Mouse (Mus musculus) heart, adult 2 months (tissue): Measurements from ENCODE around the gene Gsta1. TPM values are rescaled to one million over a fixed set of nuclear protein-coding genes. Genes with fewer than 3 reads are reported as not detected.
"Not testable (repeated sequence)": the region's sequence is repeated elsewhere in the genome, so short reads cannot be mapped to it uniquely, and the experiment has no call there.

Experiments
- DNase-seq, 2 experiments: peaks; one replicate each; pipeline ENCODE4 v3.0.0; 2021
- H3K27ac ChIP-seq: fragments of 200-600 bp; 2 replicates; pipeline ENCODE4 v1.8.1; 2022
- H3K27me3 ChIP-seq: fragments of 200-500 bp; 2 replicates; pipeline ENCODE4 v1.6.1; 2012; ENCODE audit warnings: mild to moderate bottlenecking, low read length, inconsistent platforms, mixed read lengths; ENCODE audit not compliant: control insufficient read depth, insufficient read depth
- H3K36me3 ChIP-seq: fragments of 200-500 bp; 2 replicates; pipeline ENCODE4 v1.6.1; 2012; ENCODE audit warnings: low read length, inconsistent platforms; ENCODE audit not compliant: control insufficient read depth, insufficient read depth
- H3K4me1 ChIP-seq: fragments of 200-500 bp; 2 replicates; pipeline ENCODE4 v1.6.1; 2011; ENCODE audit warnings: low read length; ENCODE audit not compliant: control insufficient read depth, insufficient read depth
- H3K4me3 ChIP-seq: fragments of 200-600 bp; 2 replicates; pipeline ENCODE4 v1.8.1; 2022
- H3K79me2 ChIP-seq: fragments of 200-500 bp; replicated peaks from 2 replicates; pipeline ENCODE4 v1.6.1; 2012; ENCODE audit warnings: mild to moderate bottlenecking, inconsistent platforms, low read length, moderate library complexity, mixed read lengths; ENCODE audit not compliant: control insufficient read depth, insufficient read depth
- H3K9ac ChIP-seq: fragments of 200-500 bp; 2 replicates; pipeline ENCODE4 v1.6.1; 2012; ENCODE audit warnings: low read depth, mild to moderate bottlenecking, control low read depth, inconsistent platforms, low read length, mixed read lengths
- CTCF ChIP-seq: fragments of 200-600 bp; IDR thresholded peaks from 2 replicates; pipeline ENCODE4 v1.8.1; 2022; ENCODE audit warnings: antibody characterized with exemption, mild to moderate bottlenecking, moderate library complexity
- EP300 ChIP-seq: fragments of 200-500 bp; IDR thresholded peaks from 2 replicates; pipeline ENCODE4 v1.6.1; 2011; ENCODE audit warnings: low read depth, low read length, control low read depth; ENCODE audit not compliant: insufficient read depth
- POLR2A ChIP-seq: fragments of 200-500 bp; IDR thresholded peaks from 2 replicates; pipeline ENCODE4 v1.6.1; 2011; ENCODE audit warnings: mild to moderate bottlenecking, low read depth, low read length, control low read depth; ENCODE audit not compliant: insufficient read depth
- WGBS: fragments of 180-500 bp; shearing (Covaris S2); methylation state at CpG from one replicate; pipeline ENCODE4 v1.1.7; 2018; 5-methylcytosine and 5-hydroxymethylcytosine counted together
- intact Hi-C: fragments of 180-260 bp; cut with DNase I; formaldehyde crosslinking; loops from one replicate; pipeline ENCODE4 v1.15.1; 2025
- polyA plus RNA-seq: library from polyadenylated mRNA; depleted of rRNA; stranded (reverse); fragments of >200 nt; gene quantifications from 2 replicates; pipeline ENCODE4 v1.2.3, GENCODE M21; 2012
- total RNA-seq, 2 experiments: library from RNA; stranded (reverse); gene quantifications; 2 replicates each; pipeline ENCODE4 v1.2.3; 2021

The Gsta1 gene
- total and polyA plus RNA-seq, 3 experiments = 0.66 to 2.2 (median 1.3) TPM

- H3K36me3 ChIP-seq = no peaks in the 10 kb centered on the region
- DNase-seq = no peak
- TF ChIP-seq POLR2A (no peak), CTCF (no peak), EP300 (no peak)
- H3K79me2 ChIP-seq = no peaks in the 10 kb centered on the region
- no peak overlapping the region for H3K27ac ChIP-seq
- H3K27me3 ChIP-seq = no peaks in the 10 kb centered on the region
- intact Hi-C loops = no loop called here
- H3K4me3 ChIP-seq = no peak overlapping the region
- H3K4me1 ChIP-seq = no peaks in the 10 kb centered on the region; the same call in 1 of the 2 replicates
- H3K9ac ChIP-seq = no peak overlapping the region
- 91% methylated on average over 2 of the region's 2 CpGs for WGBS
Observed at GRCm38 (mm10) chr9:78224418-78224817, 6.0 kb upstream of the Gsta1 start.

- Histone ChIP-seq H3K4me3 (no peak overlapping the region), H3K79me2 (no peaks in the 10 kb centered on the region), H3K36me3 (no peaks in the 10 kb centered on the region), H3K4me1 (no peaks in the 10 kb centered on the region; the same call in 1 of the 2 replicates), H3K27ac (no peak overlapping the region), H3K9ac (no peak overlapping the region), H3K27me3 (no peaks in the 10 kb centered on the region)
- 50% methylated on average over 11 of the region's 11 CpGs for WGBS
- intact Hi-C loops = no loop called here
- TF ChIP-seq POLR2A (no peak), CTCF (no peak), EP300 (no peak)
- no peak for DNase-seq
Observed at GRCm38 (mm10) chr9:78225304-78225703, 5.2 kb upstream of the Gsta1 start.

DNA sequence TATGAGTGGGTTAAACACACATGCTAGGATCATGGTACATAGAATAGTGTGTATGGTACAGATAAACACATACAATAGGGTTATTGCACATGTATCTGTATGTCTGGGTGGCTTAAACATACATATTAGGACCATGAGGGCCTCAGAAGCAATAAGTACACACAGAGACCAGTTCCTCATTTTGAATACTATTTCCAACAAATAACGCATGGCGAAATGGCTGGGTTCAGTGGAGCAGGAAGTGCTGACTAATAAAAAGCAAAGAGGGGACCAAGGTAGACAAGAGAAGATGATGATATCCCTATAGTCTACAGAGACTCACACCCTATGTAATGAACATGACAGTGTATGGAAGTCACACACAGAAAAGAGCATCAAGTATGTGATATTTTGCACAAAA is 2.3 kb upstream of the Gsta1 start:
- Histone ChIP-seq H3K4me3 (no peak overlapping the region), H3K4me1 (no peaks in the 10 kb centered on the region; the same call in 1 of the 2 replicates), H3K27me3 (no peaks in the 10 kb centered on the region), H3K36me3 (no peaks in the 10 kb centered on the region), H3K9ac (no peak overlapping the region), H3K79me2 (no peaks in the 10 kb centered on the region), H3K27ac (no peak overlapping the region)
- DNase-seq = no peak
- intact Hi-C loops = no loop called here
- 92% methylated on average over 2 of the region's 2 CpGs for WGBS
- TF ChIP-seq EP300 = no peak
- TF ChIP-seq POLR2A = no peak
- TF ChIP-seq CTCF = no peak

- H3K36me3 ChIP-seq, intact Hi-C loops, DNase-seq, H3K9ac ChIP-seq, H3K27me3 ChIP-seq, H3K79me2 ChIP-seq, H3K4me1 ChIP-seq, H3K4me3 ChIP-seq, H3K27ac ChIP-seq: not testable (repeated sequence)
- 47% methylated on average over 3 of the region's 3 CpGs for WGBS
Observed at GRCm38 (mm10) chr9:78229658-78230057, 798 bp upstream of the Gsta1 start.

GRCm38 (mm10) chr9:78233121-78233695 is 2.8 kb downstream of the Gsta1 start:
- H3K27me3 ChIP-seq, H3K36me3 ChIP-seq, H3K9ac ChIP-seq, H3K79me2 ChIP-seq, H3K4me1 ChIP-seq, DNase-seq, H3K27ac ChIP-seq, intact Hi-C loops, H3K4me3 ChIP-seq: not testable (repeated sequence)
- no CpG with 5 or more reads among the region's 10 CpGs for WGBS

DNA sequence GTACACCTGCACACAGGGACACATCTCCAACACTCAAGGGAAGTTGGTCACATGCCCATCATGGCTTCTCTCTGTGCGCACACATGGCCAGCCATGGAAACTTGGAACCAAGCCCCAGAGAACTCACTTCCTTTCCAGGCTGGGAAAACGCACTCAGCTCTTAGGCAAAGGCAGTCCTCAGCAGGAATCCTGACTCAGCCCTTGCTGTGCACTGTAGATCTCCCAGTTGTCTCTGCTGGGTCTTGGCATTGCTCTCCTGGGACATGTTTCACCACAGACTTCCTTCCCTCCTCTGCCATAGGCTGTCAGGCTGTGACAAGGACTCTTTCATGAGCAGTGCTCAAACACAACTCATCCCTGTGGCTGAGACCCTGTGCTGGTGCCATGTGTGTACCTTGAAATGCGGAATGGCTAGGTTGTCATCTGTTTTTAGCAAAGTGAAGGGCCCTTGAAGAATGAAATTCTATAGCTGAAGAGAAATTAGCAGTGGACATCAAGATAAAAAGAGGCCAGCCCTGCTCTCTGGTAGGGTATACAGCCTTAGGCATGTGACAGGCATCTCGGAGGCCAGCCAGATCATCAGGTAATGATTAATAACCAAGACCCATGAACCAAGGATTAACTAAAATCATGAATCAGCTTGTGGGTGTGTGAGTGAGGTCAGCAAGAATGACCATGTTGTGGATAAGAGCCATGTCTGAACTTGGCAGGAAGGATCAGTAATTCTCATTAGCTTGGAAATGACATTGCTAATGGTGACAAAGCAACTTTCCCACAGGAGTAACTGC is 25.4 kb downstream of the Gsta1 start:
- H3K36me3 ChIP-seq, H3K4me3 ChIP-seq, H3K9ac ChIP-seq, H3K4me1 ChIP-seq, H3K79me2 ChIP-seq, H3K27ac ChIP-seq, H3K27me3 ChIP-seq, intact Hi-C loops: not testable (repeated sequence)
- peak in 1 of 2 experiments; percentile 6 for DNase-seq
- WGBS = 50% methylated on average over 4 of the region's 4 CpGs

- H3K79me2 ChIP-seq, H3K27ac ChIP-seq, H3K36me3 ChIP-seq, H3K4me3 ChIP-seq, H3K4me1 ChIP-seq, DNase-seq, H3K9ac ChIP-seq, H3K27me3 ChIP-seq, intact Hi-C loops: not testable (repeated sequence)
- WGBS = 58% methylated on average over 2 of the region's 3 CpGs
Observed at GRCm38 (mm10) chr9:78256914-78257313, 26.5 kb downstream of the Gsta1 start, which contains the start of gene Gm3776. Gene Gm3776, plus strand, starts transcription at chr9:78257129.
